Mouse (Mus musculus) testis, adult 2 months (tissue): Measurements from ENCODE around the gene Atp1a1.

ENCODE experiments used
- CTCF ChIP-seq: fragments of 200-500 bp; IDR thresholded peaks from 2 replicates; pipeline ENCODE4 v1.5.1; 2012; ENCODE audit warnings: low read depth, mild to moderate bottlenecking, inconsistent platforms, low read length, moderate library complexity; ENCODE audit not compliant: control insufficient read depth, insufficient read depth, insufficient replicate concordance
- POLR2A ChIP-seq: fragments of 200-500 bp; IDR thresholded peaks from 2 replicates; pipeline ENCODE4 v1.6.1; 2012; ENCODE audit warnings: low read depth, mild to moderate bottlenecking, inconsistent platforms, low read length, moderate library complexity; ENCODE audit not compliant: control insufficient read depth

- TF ChIP-seq CTCF (no peak), POLR2A (no peak)
These were observed 54.7 kb downstream of the Atp1a1 start for GRCm38 (mm10) chr3:101549749-101550148.
